Mouse (Mus musculus): Measurements from ENCODE around the gene Itsn1. TPM values are rescaled to one million over a fixed set of nuclear protein-coding genes. Genes with fewer than 3 reads are reported as not detected.

Itsn1 gene
- polyA plus RNA-seq, 1 experiment from 2014 or later, result 48.3 TPM

DNA sequence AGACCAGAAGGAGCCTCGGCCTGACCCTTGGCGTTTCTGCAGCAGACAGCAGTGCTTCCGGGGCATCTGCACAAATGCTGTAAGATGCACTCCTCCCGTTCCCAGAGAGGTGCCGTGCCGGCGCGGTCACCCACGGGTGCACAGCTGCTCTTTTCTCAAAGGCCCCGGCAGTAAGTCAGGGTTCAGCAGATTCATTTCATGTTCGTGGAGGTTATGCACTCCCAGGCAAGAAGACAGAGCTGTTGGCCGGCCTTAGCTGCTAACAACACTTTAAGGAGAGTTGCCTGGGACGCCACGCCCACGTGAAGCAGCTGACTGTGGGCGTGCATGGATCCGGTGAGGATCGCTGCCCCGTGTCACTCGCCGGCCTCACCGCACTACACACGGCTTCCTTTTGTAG lies 101.2 kb downstream of the Itsn1 start:
- Histone ChIP-seq H3K36me3 (peaks cover 59% of the 10 kb centered on the region), H3K27me3 (0 out of 2 replicates have a peak, but pooled peaks cover 3% of the 10 kb centered on the region), H3K27ac (no peak overlapping the region), H3K9me3 (replicated peaks) (no peaks in the 10 kb centered on the region), H3K4me1 (replicated peaks) (peaks cover 32% of the 10 kb centered on the region), H3K4me3 (replicated peaks) (no peak overlapping the region), H3K9ac (no peak overlapping the region), H3K4me2 (no peak overlapping the region)
- ATAC-seq (ENCODE audit: low read depth) (no peak), DNase-seq (no peak)
- 87% methylated on average over 23 of the region's 23 CpGs for WGBS (ENCODE audit: insufficient replicate concordance)

DNA sequence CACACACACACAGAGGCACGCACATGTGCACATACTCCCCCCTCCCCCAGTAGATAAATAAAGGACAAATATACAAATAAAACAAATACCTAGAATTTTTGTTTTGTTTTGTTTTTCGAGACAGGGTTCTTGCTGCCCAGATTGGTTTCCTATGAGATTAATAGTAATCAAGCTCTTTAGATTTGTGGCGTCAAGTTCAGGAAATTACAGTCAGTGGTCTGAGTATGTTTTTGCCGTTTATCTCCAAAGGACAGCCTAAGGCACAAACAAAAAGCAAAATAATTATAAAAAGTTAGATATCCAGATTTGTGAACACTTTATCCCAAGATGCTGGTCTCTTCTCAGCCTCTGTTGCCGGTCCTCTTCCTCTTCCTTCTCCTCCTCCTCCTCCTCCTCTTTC lies 104.0 kb downstream of the Itsn1 start:
- Histone ChIP-seq H3K36me3 (peaks cover 49% of the 10 kb centered on the region), H3K27ac (no peak overlapping the region), H3K27me3 (0 out of 2 replicates have a peak, but pooled peaks cover 3% of the 10 kb centered on the region), H3K9ac (no peak overlapping the region), H3K9me3 (replicated peaks) (no peaks in the 10 kb centered on the region), H3K4me2 (no peak overlapping the region), H3K4me3 (replicated peaks) (no peak overlapping the region), H3K4me1 (replicated peaks) (peaks cover 11% of the 10 kb centered on the region)
- no peak for DNase-seq
- ATAC-seq (ENCODE audit: low read depth), result no peak
- 75% methylated on average over 5 of the region's 5 CpGs for WGBS (ENCODE audit: insufficient replicate concordance)

DNA sequence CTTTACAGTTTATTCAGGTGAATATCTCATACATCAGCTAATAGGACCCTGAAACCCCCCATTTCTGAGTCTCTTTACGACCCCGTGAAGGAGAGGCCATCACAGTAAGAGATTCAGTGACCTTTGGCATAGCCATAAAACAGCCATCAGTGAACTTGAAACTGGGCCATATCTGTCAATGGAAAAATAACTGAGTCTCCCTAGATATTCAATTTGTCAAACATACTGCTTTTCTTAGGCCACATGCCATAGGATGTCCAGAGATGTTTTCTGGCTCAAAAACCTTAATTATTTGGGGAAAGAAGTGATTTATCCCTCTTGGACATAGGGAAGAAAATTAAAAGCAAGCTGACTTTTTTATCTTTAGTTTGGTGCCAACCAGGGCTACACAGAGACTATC lies 104.5 kb downstream of the Itsn1 start:
- 87% methylated on average over 2 of the region's 2 CpGs for WGBS (ENCODE audit: insufficient replicate concordance)
- peaks cover 8% of the 10 kb centered on the region for H3K4me1 ChIP-seq (replicated peaks)
- H3K9ac ChIP-seq, result no peak overlapping the region
- no peak overlapping the region for H3K4me3 ChIP-seq (replicated peaks)
- no peak overlapping the region for H3K4me2 ChIP-seq
- no peak overlapping the region for H3K27ac ChIP-seq
- ATAC-seq (ENCODE audit: low read depth), result no peak
- H3K27me3 ChIP-seq, result no peaks in the 10 kb centered on the region
- DNase-seq, result no peak
- no peaks in the 10 kb centered on the region for H3K9me3 ChIP-seq (replicated peaks)
- H3K36me3 ChIP-seq, result peaks cover 48% of the 10 kb centered on the region

- peaks cover 49% of the 10 kb centered on the region for H3K36me3 ChIP-seq
- no peak overlapping the region for H3K4me3 ChIP-seq (replicated peaks)
- no peak overlapping the region for H3K4me2 ChIP-seq
- DNase-seq (no peak), ATAC-seq (ENCODE audit: low read depth) (no peak)
- peaks cover 8% of the 10 kb centered on the region for H3K4me1 ChIP-seq (replicated peaks)
- H3K9me3 ChIP-seq (replicated peaks), result no peaks in the 10 kb centered on the region
- H3K9ac ChIP-seq, result no peak overlapping the region
- no peaks in the 10 kb centered on the region for H3K27me3 ChIP-seq
- WGBS (ENCODE audit: insufficient replicate concordance), result 67% methylated on average over 1 of the region's 1 CpGs
- H3K27ac ChIP-seq, result no peak overlapping the region
Observed at GRCm38 (mm10) chr16:91833981-91834380, 104.9 kb downstream of the Itsn1 start.

- H3K36me3 ChIP-seq, result peaks cover 47% of the 10 kb centered on the region
- 79% methylated on average over 6 of the region's 6 CpGs for WGBS (ENCODE audit: insufficient replicate concordance)
- peak; percentile 31; the same call in 1 of the 2 replicates for ATAC-seq (ENCODE audit: low read depth)
Observed at GRCm38 (mm10) chr16:91835790-91836189, 106.7 kb downstream of the Itsn1 start.

GRCm38 (mm10) chr16:91836592-91837557 lies 107.8 kb downstream of the Itsn1 start:
- WGBS (ENCODE audit: insufficient replicate concordance), result 81% methylated on average over 18 of the region's 18 CpGs
- Histone ChIP-seq H3K4me1 (replicated peaks) (peaks cover 18% of the 10 kb centered on the region), H3K9ac (no peak overlapping the region), H3K27me3 (no peaks in the 10 kb centered on the region), H3K4me2 (no peak overlapping the region), H3K36me3 (peaks cover 50% of the 10 kb centered on the region), H3K4me3 (replicated peaks) (no peak overlapping the region), H3K9me3 (replicated peaks) (no peaks in the 10 kb centered on the region), H3K27ac (no peak overlapping the region)
- ATAC-seq (ENCODE audit: low read depth), result no peak
- no peak for DNase-seq

More at GRCm38 (mm10) chr16:91835790-91836189, 106.7 kb downstream of the Itsn1 start:
- H3K4me3 ChIP-seq (replicated peaks), result no peak overlapping the region
- no peak overlapping the region for H3K9ac ChIP-seq
- H3K4me2 ChIP-seq, result no peak overlapping the region
- H3K27ac ChIP-seq, result no peak overlapping the region
- DNase-seq, result no peak
- H3K9me3 ChIP-seq (replicated peaks), result no peaks in the 10 kb centered on the region
- H3K27me3 ChIP-seq, result no peaks in the 10 kb centered on the region
- H3K4me1 ChIP-seq (replicated peaks), result peaks cover 18% of the 10 kb centered on the region

DNA sequence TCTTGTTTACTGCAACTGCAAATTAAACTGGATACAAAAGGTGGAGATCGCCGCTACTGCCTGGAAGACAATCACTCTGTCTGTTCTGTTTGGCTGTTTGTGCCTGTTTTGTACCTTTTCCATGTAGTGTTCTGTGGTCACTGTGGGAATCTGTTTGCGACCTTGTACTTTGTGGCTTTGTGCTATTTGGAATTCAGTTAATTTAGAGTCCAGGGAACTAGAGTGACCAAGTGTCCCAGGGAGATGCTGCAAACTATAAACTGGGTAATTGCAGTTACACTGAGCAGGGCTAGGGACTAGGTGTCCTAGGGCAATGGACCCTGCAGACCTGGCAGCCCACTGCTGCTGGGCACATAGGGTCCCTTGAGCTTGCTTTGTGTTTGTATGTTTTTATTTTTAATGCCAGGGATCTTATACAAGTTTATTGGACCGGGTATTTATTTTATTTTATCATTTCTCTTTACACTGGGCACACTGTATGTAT lies 108.5 kb downstream of the Itsn1 start:
- no peak overlapping the region for H3K4me3 ChIP-seq (replicated peaks)
- ATAC-seq (ENCODE audit: low read depth) (no peak), DNase-seq (no peak)
- H3K27me3 ChIP-seq, result no peaks in the 10 kb centered on the region
- no peak overlapping the region for H3K9ac ChIP-seq
- H3K4me2 ChIP-seq, result no peak overlapping the region
- WGBS (ENCODE audit: insufficient replicate concordance), result 81% methylated on average over 4 of the region's 4 CpGs
- no peak overlapping the region for H3K27ac ChIP-seq
- peaks cover 52% of the 10 kb centered on the region for H3K36me3 ChIP-seq
- H3K4me1 ChIP-seq (replicated peaks), result peaks cover 18% of the 10 kb centered on the region
- H3K9me3 ChIP-seq (replicated peaks), result no peaks in the 10 kb centered on the region

DNA sequence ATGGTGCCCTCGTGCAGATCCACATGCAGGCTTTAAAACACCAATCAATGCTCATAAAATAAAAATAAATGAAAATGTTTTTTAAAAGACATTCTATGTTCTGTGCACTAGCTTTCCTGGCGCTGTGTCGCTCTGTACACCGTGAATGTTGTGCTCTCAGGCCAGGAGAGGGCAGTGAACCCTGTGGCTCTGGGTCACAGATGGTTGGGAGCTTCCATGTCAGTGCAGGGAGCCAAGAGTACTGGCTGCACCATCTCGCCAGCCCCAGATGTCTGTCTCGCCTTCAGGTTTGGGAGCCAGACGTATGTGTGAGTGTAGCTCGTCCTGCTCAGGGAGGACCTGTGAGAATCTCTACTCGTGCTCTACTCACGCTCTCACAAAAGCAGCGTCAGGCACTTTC lies 109.7 kb downstream of the Itsn1 start:
- 77% methylated on average over 11 of the region's 11 CpGs for WGBS (ENCODE audit: insufficient replicate concordance)
- peaks cover 64% of the 10 kb centered on the region for H3K36me3 ChIP-seq
- no peaks in the 10 kb centered on the region for H3K9me3 ChIP-seq (replicated peaks)
- 0 out of 2 replicates have a peak, but pooled peaks cover 3% of the 10 kb centered on the region for H3K27me3 ChIP-seq
- DNase-seq (no peak), ATAC-seq (ENCODE audit: low read depth) (no peak)
- H3K27ac ChIP-seq, result no peak overlapping the region
- no peak overlapping the region for H3K4me2 ChIP-seq
- H3K9ac ChIP-seq, result no peak overlapping the region
- H3K4me1 ChIP-seq (replicated peaks), result peaks cover 18% of the 10 kb centered on the region
- no peak overlapping the region for H3K4me3 ChIP-seq (replicated peaks)

- ATAC-seq (ENCODE audit: low read depth), result 0 out of 2 replicates have a peak, but pooled peaks have one; percentile 18
Observed at GRCm38 (mm10) chr16:91839462-91839861, 110.4 kb downstream of the Itsn1 start.

DNA sequence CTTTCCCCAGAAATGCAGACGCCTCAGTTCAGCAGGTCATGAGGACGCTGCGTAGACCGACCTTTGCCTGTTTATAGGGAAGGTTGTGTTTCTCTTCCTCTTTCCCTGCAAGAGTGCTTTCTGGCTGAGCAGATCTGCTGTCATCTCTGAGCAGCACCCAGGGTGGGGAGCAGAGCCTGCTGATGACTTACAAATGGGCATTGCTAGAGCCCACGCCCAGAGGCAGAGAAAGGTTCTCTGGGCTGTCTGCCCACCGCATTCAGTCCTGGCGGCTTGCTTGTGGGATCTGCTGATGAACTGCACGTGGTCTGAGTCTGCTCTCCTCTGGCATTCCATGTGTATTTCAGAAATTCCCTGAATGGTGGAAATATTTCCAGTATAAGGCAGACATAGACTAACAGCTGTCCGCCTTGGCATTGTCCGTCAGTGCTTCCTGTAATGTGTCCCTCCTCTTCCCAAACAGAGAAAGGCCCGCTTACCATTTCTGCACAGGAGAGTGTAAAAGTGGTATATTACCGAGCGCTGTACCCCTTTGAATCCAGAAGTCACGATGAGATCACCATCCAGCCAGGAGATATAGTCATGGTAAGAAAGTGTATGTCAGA lies 112.0 kb downstream of the Itsn1 start:
- Histone ChIP-seq H3K4me1 (replicated peaks) (peaks cover 11% of the 10 kb centered on the region), H3K4me3 (replicated peaks) (no peak overlapping the region), H3K4me2 (no peak overlapping the region), H3K27ac (no peak overlapping the region), H3K27me3 (peaks cover 6% of the 10 kb centered on the region; the same call in 1 of the 2 replicates), H3K9ac (no peak overlapping the region), H3K9me3 (replicated peaks) (no peaks in the 10 kb centered on the region), H3K36me3 (peaks cover 79% of the 10 kb centered on the region)
- 81% methylated on average over 14 of the region's 14 CpGs for WGBS (ENCODE audit: insufficient replicate concordance)
- ATAC-seq (ENCODE audit: low read depth) (no peak), DNase-seq (no peak)

More at GRCm38 (mm10) chr16:91839462-91839861, 110.4 kb downstream of the Itsn1 start:
- Histone ChIP-seq H3K4me3 (replicated peaks) (no peak overlapping the region), H3K36me3 (peaks cover 71% of the 10 kb centered on the region), H3K27me3 (peaks cover 3% of the 10 kb centered on the region; the same call in 1 of the 2 replicates), H3K4me1 (replicated peaks) (peaks cover 18% of the 10 kb centered on the region), H3K9ac (no peak overlapping the region), H3K27ac (peak overlapping the region; percentile 34), H3K9me3 (replicated peaks) (no peaks in the 10 kb centered on the region), H3K4me2 (no peak overlapping the region)
- WGBS (ENCODE audit: insufficient replicate concordance), result 48% methylated on average over 11 of the region's 11 CpGs
- DNase-seq, result no peak

DNA sequence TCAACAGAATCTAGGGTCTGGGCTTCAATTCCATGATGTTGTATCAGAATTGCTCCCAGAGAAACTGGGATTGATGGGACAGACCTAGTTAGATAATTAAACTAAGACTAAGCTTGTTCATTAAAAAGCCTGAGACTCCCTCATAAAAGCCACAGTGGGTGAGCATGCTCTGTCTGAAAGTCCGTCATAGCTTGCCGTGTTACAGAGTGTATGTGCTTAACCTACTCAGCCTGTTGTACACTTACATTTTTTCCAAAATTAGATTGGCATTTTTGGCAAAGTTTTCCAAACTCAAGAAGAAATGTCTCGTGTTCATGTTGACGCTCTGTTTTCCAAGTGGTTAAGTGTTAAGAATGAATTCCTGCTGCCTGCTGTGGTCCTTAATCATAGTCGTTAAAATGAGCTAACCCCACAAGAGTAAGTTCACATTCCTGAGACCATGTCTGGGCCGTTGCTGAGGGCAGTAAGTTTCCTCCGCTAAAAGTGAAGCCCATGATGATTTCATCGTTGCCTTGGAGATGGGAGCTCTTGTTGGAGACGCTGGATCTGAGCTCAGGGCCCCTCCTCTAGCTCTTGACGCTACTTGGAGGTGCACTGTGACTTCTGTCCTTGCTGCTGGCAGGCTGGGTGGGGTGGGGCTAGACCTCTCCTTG lies 117.1 kb downstream of the Itsn1 start:
- no peak for ATAC-seq (ENCODE audit: low read depth)
- Histone ChIP-seq H3K4me3 (replicated peaks) (no peak overlapping the region), H3K9ac (no peak overlapping the region), H3K4me1 (replicated peaks) (peaks cover 5% of the 10 kb centered on the region; the same call in 1 of the 2 replicates), H3K27me3 (peaks cover 11% of the 10 kb centered on the region), H3K4me2 (no peak overlapping the region), H3K9me3 (replicated peaks) (no peaks in the 10 kb centered on the region), H3K27ac (no peak overlapping the region), H3K36me3 (peaks cover 85% of the 10 kb centered on the region)
- no peak for DNase-seq
- 64% methylated on average over 10 of the region's 10 CpGs for WGBS (ENCODE audit: insufficient replicate concordance)
